Mouse (Mus musculus): ENCODE data around the gene Cul7.

DNA sequence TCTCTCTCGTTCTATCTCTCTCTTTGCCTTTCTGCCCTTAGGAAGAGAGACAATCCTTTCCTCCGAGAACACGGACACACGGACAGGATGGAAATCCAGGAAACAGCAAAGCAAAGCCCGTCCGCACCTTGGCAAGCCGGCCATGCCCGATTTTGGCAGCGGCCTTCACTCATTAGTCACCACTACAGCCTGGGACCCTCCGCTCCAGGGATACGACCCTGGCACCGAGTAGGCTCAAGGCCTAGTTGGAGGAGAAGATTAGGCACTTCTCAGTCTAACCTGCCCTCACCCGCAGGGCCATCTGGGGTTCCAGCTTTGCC is 21.7 kb upstream of the Cul7 start:
- no peak for TF ChIP-seq CTCF (conservative IDR thresholded peaks at IDR 0.05; ENCODE audit: insufficient read depth, insufficient read length, low read depth, low read length)
- no peak for TF ChIP-seq POLR2A (IDR thresholded peaks at IDR 0.05; ENCODE audit: low read depth, low read length)

All from kidney, adult 2 months (tissue).